Mouse (Mus musculus): ENCODE data around the gene Lingo1. TPM values are rescaled to one million over a fixed set of nuclear protein-coding genes. Genes with fewer than 3 reads are reported as not detected.

Lingo1 gene
- polyA plus RNA-seq, 1 experiment = not detected

- H3K27me3 ChIP-seq (ENCODE audit: control insufficient read depth) = no peaks in the 10 kb centered on the region
- H3K36me3 ChIP-seq (ENCODE audit: control insufficient read depth) = no peaks in the 10 kb centered on the region
- H3K9me3 ChIP-seq (ENCODE audit: control insufficient read depth, low read length) = no peaks in the 10 kb centered on the region
- TF ChIP-seq TAL1 (IDR thresholded peaks at IDR 0.05; ENCODE audit: low read length) (no peak), GATA1 (IDR thresholded peaks at IDR 0.05; ENCODE audit: low read length) (no peak)
- no peaks in the 10 kb centered on the region for H3K4me1 ChIP-seq (ENCODE audit: control insufficient read depth)
- H3K4me3 ChIP-seq (replicated peaks) = no peak overlapping the region
These were observed 77.3 kb downstream of the Lingo1 start for GRCm38 (mm10) chr9:56718984-56719383.

GRCm38 (mm10) chr9:56716565-56716964, 79.7 kb downstream of the Lingo1 start:
- Histone ChIP-seq H3K4me1 (ENCODE audit: control insufficient read depth) (no peaks in the 10 kb centered on the region), H3K36me3 (ENCODE audit: control insufficient read depth) (no peaks in the 10 kb centered on the region), H3K9me3 (ENCODE audit: control insufficient read depth, low read length) (no peaks in the 10 kb centered on the region), H3K27me3 (ENCODE audit: control insufficient read depth) (no peaks in the 10 kb centered on the region), H3K4me3 (replicated peaks) (no peak overlapping the region)
- TF ChIP-seq GATA1 (IDR thresholded peaks at IDR 0.05; ENCODE audit: low read length) (no peak), TAL1 (IDR thresholded peaks at IDR 0.05; ENCODE audit: low read length) (no peak)

GRCm38 (mm10) chr9:56716066-56716465, 80.2 kb downstream of the Lingo1 start:
- TF ChIP-seq TAL1 (IDR thresholded peaks at IDR 0.05; ENCODE audit: low read length) (no peak), GATA1 (IDR thresholded peaks at IDR 0.05; ENCODE audit: low read length) (no peak)
- H3K27me3 ChIP-seq (ENCODE audit: control insufficient read depth) = no peaks in the 10 kb centered on the region
- no peaks in the 10 kb centered on the region for H3K9me3 ChIP-seq (ENCODE audit: control insufficient read depth, low read length)
- H3K4me3 ChIP-seq (replicated peaks) = no peak overlapping the region
- no peaks in the 10 kb centered on the region for H3K36me3 ChIP-seq (ENCODE audit: control insufficient read depth)
- H3K4me1 ChIP-seq (ENCODE audit: control insufficient read depth) = no peaks in the 10 kb centered on the region

- Histone ChIP-seq H3K9me3 (ENCODE audit: control insufficient read depth, low read length) (no peaks in the 10 kb centered on the region), H3K36me3 (ENCODE audit: control insufficient read depth) (no peaks in the 10 kb centered on the region), H3K4me3 (replicated peaks) (no peak overlapping the region), H3K4me1 (ENCODE audit: control insufficient read depth) (no peaks in the 10 kb centered on the region), H3K27me3 (ENCODE audit: control insufficient read depth) (no peaks in the 10 kb centered on the region)
- TF ChIP-seq GATA1 (IDR thresholded peaks at IDR 0.05; ENCODE audit: low read length) (no peak), TAL1 (IDR thresholded peaks at IDR 0.05; ENCODE audit: low read length) (no peak)
These were observed 81.9 kb downstream of the Lingo1 start for GRCm38 (mm10) chr9:56714391-56714790.

GRCm38 (mm10) chr9:56712667-56713369, 83.5 kb downstream of the Lingo1 start:
- Histone ChIP-seq H3K9me3 (ENCODE audit: control insufficient read depth, low read length) (no peaks in the 10 kb centered on the region), H3K4me1 (ENCODE audit: control insufficient read depth) (no peaks in the 10 kb centered on the region), H3K36me3 (ENCODE audit: control insufficient read depth) (no peaks in the 10 kb centered on the region), H3K27me3 (ENCODE audit: control insufficient read depth) (no peaks in the 10 kb centered on the region), H3K4me3 (replicated peaks) (no peak overlapping the region)
- TF ChIP-seq GATA1 (IDR thresholded peaks at IDR 0.05; ENCODE audit: low read length) (no peak), TAL1 (IDR thresholded peaks at IDR 0.05; ENCODE audit: low read length) (no peak)

GRCm38 (mm10) chr9:56710958-56711357, 85.3 kb downstream of the Lingo1 start:
- H3K9me3 ChIP-seq (ENCODE audit: control insufficient read depth, low read length) = no peaks in the 10 kb centered on the region
- H3K4me1 ChIP-seq (ENCODE audit: control insufficient read depth) = no peaks in the 10 kb centered on the region
- H3K36me3 ChIP-seq (ENCODE audit: control insufficient read depth) = no peaks in the 10 kb centered on the region
- H3K4me3 ChIP-seq (replicated peaks) = no peak overlapping the region
- TF ChIP-seq GATA1 (IDR thresholded peaks at IDR 0.05; ENCODE audit: low read length) = no peak
- TF ChIP-seq TAL1 (IDR thresholded peaks at IDR 0.05; ENCODE audit: low read length) = no peak
- no peaks in the 10 kb centered on the region for H3K27me3 ChIP-seq (ENCODE audit: control insufficient read depth)

- H3K27me3 ChIP-seq (ENCODE audit: control insufficient read depth) = no peaks in the 10 kb centered on the region
- no peak for TF ChIP-seq GATA1 (IDR thresholded peaks at IDR 0.05; ENCODE audit: low read length)
- no peak for TF ChIP-seq TAL1 (IDR thresholded peaks at IDR 0.05; ENCODE audit: low read length)
These were observed 89.7 kb downstream of the Lingo1 start for GRCm38 (mm10) chr9:56706482-56707085.

GRCm38 (mm10) chr9:56701394-56701793, 94.9 kb downstream of the Lingo1 start:
- Histone ChIP-seq H3K4me1 (ENCODE audit: control insufficient read depth) (no peaks in the 10 kb centered on the region), H3K4me3 (replicated peaks) (no peak overlapping the region), H3K9me3 (ENCODE audit: control insufficient read depth, low read length) (no peaks in the 10 kb centered on the region), H3K36me3 (ENCODE audit: control insufficient read depth) (no peaks in the 10 kb centered on the region), H3K27me3 (ENCODE audit: control insufficient read depth) (no peaks in the 10 kb centered on the region)
- no peak for TF ChIP-seq GATA1 (IDR thresholded peaks at IDR 0.05; ENCODE audit: low read length)
- TF ChIP-seq TAL1 (IDR thresholded peaks at IDR 0.05; ENCODE audit: low read length) = no peak

More at GRCm38 (mm10) chr9:56706482-56707085, 89.7 kb downstream of the Lingo1 start:
- H3K4me1 ChIP-seq (ENCODE audit: control insufficient read depth) = no peaks in the 10 kb centered on the region
- no peak overlapping the region for H3K4me3 ChIP-seq (replicated peaks)
- H3K9me3 ChIP-seq (ENCODE audit: control insufficient read depth, low read length) = no peaks in the 10 kb centered on the region
- H3K36me3 ChIP-seq (ENCODE audit: control insufficient read depth) = no peaks in the 10 kb centered on the region

GRCm38 (mm10) chr9:56700866-56701265, 95.4 kb downstream of the Lingo1 start:
- H3K4me1 ChIP-seq (ENCODE audit: control insufficient read depth) = no peaks in the 10 kb centered on the region
- no peaks in the 10 kb centered on the region for H3K9me3 ChIP-seq (ENCODE audit: control insufficient read depth, low read length)
- H3K4me3 ChIP-seq (replicated peaks) = no peak overlapping the region
- TF ChIP-seq TAL1 (IDR thresholded peaks at IDR 0.05; ENCODE audit: low read length) = no peak
- no peak for TF ChIP-seq GATA1 (IDR thresholded peaks at IDR 0.05; ENCODE audit: low read length)
- no peaks in the 10 kb centered on the region for H3K27me3 ChIP-seq (ENCODE audit: control insufficient read depth)
- H3K36me3 ChIP-seq (ENCODE audit: control insufficient read depth) = no peaks in the 10 kb centered on the region

Data from erythroblast, embryonic 14.5 days (primary cell).